Mouse (Mus musculus): ENCODE measurements at regions not wholly inside any gene's neighbourhood (a gene's known extent, or its start where the extent isn't known, plus 50 kb on each side); places are given as distances from the start of the nearest gene placed in this dataset.

DNA sequence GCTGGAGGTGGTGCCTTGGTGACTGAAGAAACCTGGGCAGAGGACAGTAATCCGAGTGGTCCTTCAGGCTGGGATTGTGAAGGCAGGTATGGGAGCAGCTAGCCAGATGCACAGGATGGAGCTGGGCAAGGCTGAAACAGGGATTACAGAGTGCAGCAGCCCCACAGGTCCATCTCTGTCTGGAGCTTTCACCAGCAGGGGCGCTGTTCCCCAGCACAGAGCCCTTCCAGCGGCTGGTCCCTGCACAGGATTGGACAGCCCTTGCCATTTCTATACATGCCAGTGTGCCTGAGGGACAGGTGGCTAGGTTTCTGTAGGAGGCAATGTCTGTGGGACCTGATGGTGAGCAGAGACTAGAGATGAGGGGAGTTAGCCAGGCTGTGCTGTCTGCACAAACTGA is 428.3 kb downstream of the Ptpru start:
- peak; percentile 85 for TF ChIP-seq CTCF (IDR thresholded peaks at IDR 0.05; ENCODE audit: low read depth)
- ATAC-seq (replicated peaks; ENCODE audit: low FRiP score, low read depth): no peak
- Histone ChIP-seq H3K4me2 (ENCODE audit: low read length) (no peak overlapping the region), H3K27ac (no peak overlapping the region), H3K36me3 (ENCODE audit: insufficient read depth, low read length) (no peaks in the 10 kb centered on the region), H3K9me3 (replicated peaks; ENCODE audit: low read length) (no peaks in the 10 kb centered on the region), H3K9ac (ENCODE audit: low read depth, low read length) (no peak overlapping the region), H3K4me1 (replicated peaks; ENCODE audit: insufficient read depth, low read length) (0 out of 2 replicates have a peak, but pooled peaks cover 3% of the 10 kb centered on the region), H3K27me3 (ENCODE audit: insufficient read depth, low read length) (no peaks in the 10 kb centered on the region), H3K4me3 (replicated peaks; ENCODE audit: low read depth, low read length) (no peak overlapping the region)
- 39% methylated on average over 3 of the region's 3 CpGs for WGBS
- DNase-seq (ENCODE audit: low spot score): peak; percentile 56

GRCm38 (mm10) chr4:131411936-131412335 is 426.2 kb downstream of the Ptpru start:
- Histone ChIP-seq H3K4me3 (replicated peaks; ENCODE audit: low read depth, low read length) (no peak overlapping the region), H3K9me3 (replicated peaks; ENCODE audit: low read length) (no peaks in the 10 kb centered on the region), H3K36me3 (ENCODE audit: insufficient read depth, low read length) (no peaks in the 10 kb centered on the region), H3K4me1 (replicated peaks; ENCODE audit: insufficient read depth, low read length) (0 out of 2 replicates have a peak, but pooled peaks cover 3% of the 10 kb centered on the region), H3K27ac (no peak overlapping the region), H3K9ac (ENCODE audit: low read depth, low read length) (no peak overlapping the region), H3K27me3 (ENCODE audit: insufficient read depth, low read length) (no peaks in the 10 kb centered on the region), H3K4me2 (ENCODE audit: low read length) (no peak overlapping the region)
- TF ChIP-seq CTCF (IDR thresholded peaks at IDR 0.05; ENCODE audit: low read depth): no peak
- 51% methylated on average over 4 of the region's 4 CpGs for WGBS
- no peak for DNase-seq (ENCODE audit: low spot score)
- no peak for ATAC-seq (replicated peaks; ENCODE audit: low FRiP score, low read depth)

GRCm38 (mm10) chr4:131413380-131413779 is 424.7 kb downstream of the Ptpru start:
- H3K4me2 ChIP-seq (ENCODE audit: low read length): no peak overlapping the region
- no peaks in the 10 kb centered on the region for H3K27me3 ChIP-seq (ENCODE audit: insufficient read depth, low read length)
- WGBS: 72% methylated on average over 6 of the region's 6 CpGs
- DNase-seq (ENCODE audit: low spot score): no peak
- H3K9me3 ChIP-seq (replicated peaks; ENCODE audit: low read length): no peaks in the 10 kb centered on the region
- no peak for ATAC-seq (replicated peaks; ENCODE audit: low FRiP score, low read depth)
- no peak for TF ChIP-seq CTCF (IDR thresholded peaks at IDR 0.05; ENCODE audit: low read depth)
- no peak overlapping the region for H3K27ac ChIP-seq
- no peaks in the 10 kb centered on the region for H3K36me3 ChIP-seq (ENCODE audit: insufficient read depth, low read length)
- no peak overlapping the region for H3K4me3 ChIP-seq (replicated peaks; ENCODE audit: low read depth, low read length)
- H3K9ac ChIP-seq (ENCODE audit: low read depth, low read length): no peak overlapping the region
- H3K4me1 ChIP-seq (replicated peaks; ENCODE audit: insufficient read depth, low read length): no peaks in the 10 kb centered on the region

- H3K27me3 ChIP-seq (ENCODE audit: insufficient read depth, low read length): no peaks in the 10 kb centered on the region
- H3K4me1 ChIP-seq (replicated peaks; ENCODE audit: insufficient read depth, low read length): no peaks in the 10 kb centered on the region
- no peaks in the 10 kb centered on the region for H3K36me3 ChIP-seq (ENCODE audit: insufficient read depth, low read length)
- no peak overlapping the region for H3K27ac ChIP-seq
- DNase-seq (ENCODE audit: low spot score) (no peak), ATAC-seq (replicated peaks; ENCODE audit: low FRiP score, low read depth) (no peak)
- TF ChIP-seq CTCF (IDR thresholded peaks at IDR 0.05; ENCODE audit: low read depth): no peak
- no peaks in the 10 kb centered on the region for H3K9me3 ChIP-seq (replicated peaks; ENCODE audit: low read length)
- H3K4me3 ChIP-seq (replicated peaks; ENCODE audit: low read depth, low read length): no peak overlapping the region
- no peak overlapping the region for H3K9ac ChIP-seq (ENCODE audit: low read depth, low read length)
- no peak overlapping the region for H3K4me2 ChIP-seq (ENCODE audit: low read length)
- WGBS: 72% methylated on average over 5 of the region's 5 CpGs
These were observed 422.6 kb downstream of the Ptpru start for GRCm38 (mm10) chr4:131415453-131415852.

DNA sequence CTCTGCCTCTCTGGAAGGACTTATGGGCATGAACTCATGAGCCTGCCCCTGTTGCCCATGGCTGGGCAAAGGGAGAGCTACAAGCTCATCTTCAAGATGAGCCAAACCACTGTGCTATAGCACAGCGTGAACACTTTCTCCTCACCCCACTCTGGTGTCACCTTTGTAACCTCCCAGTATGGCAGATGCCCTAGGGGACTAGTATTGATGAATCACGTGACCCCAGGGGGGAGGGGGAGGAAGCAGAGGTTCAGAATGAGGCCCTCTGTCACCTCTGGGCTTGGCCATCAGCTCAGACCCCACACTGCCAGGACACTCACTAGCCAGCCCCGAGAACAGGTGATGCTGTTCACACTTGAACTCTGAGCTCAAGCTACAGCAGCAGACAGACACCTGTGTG is 421.9 kb downstream of the Ptpru start:
- Histone ChIP-seq H3K4me1 (replicated peaks; ENCODE audit: insufficient read depth, low read length) (no peaks in the 10 kb centered on the region), H3K36me3 (ENCODE audit: insufficient read depth, low read length) (no peaks in the 10 kb centered on the region), H3K9me3 (replicated peaks; ENCODE audit: low read length) (no peaks in the 10 kb centered on the region), H3K4me3 (replicated peaks; ENCODE audit: low read depth, low read length) (no peak overlapping the region), H3K27me3 (ENCODE audit: insufficient read depth, low read length) (no peaks in the 10 kb centered on the region), H3K9ac (ENCODE audit: low read depth, low read length) (no peak overlapping the region), H3K4me2 (ENCODE audit: low read length) (no peak overlapping the region), H3K27ac (no peak overlapping the region)
- DNase-seq (ENCODE audit: low spot score): no peak
- no peak for TF ChIP-seq CTCF (IDR thresholded peaks at IDR 0.05; ENCODE audit: low read depth)
- no peak for ATAC-seq (replicated peaks; ENCODE audit: low FRiP score, low read depth)
- WGBS: 35% methylated on average over 3 of the region's 3 CpGs

DNA sequence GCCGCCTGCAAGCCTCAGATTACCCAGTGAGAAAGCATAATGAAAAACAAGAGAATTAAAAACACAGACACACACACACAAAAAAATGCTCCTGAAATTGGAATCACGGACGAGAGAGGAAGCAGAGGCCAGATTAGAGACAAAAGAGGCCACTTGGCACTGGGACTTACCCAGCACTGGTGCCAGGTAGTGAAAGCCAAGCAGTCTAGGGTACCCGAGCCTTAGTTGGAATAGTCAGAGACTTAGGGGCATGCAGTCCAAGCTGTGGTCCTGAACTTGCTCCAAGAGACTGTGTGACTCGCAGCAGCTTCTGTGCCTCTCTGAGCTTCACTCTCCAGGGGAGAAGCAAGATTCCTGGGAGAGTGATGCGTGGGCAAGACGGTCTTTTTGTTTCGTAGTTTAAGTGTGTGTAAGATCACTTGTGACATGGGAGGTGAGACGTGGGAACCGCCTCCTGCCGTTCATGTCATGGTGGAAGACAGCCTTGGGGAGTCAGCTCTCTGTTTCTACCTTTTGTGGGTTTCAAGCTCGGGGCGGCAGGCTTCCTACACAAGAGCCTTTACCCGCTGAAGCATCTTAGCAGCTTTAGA is 420.8 kb downstream of the Ptpru start:
- ATAC-seq (replicated peaks; ENCODE audit: low FRiP score, low read depth) (no peak), DNase-seq (ENCODE audit: low spot score) (no peak)
- no peaks in the 10 kb centered on the region for H3K9me3 ChIP-seq (replicated peaks; ENCODE audit: low read length)
- no peak for TF ChIP-seq CTCF (IDR thresholded peaks at IDR 0.05; ENCODE audit: low read depth)
- no peaks in the 10 kb centered on the region for H3K27me3 ChIP-seq (ENCODE audit: insufficient read depth, low read length)
- H3K4me1 ChIP-seq (replicated peaks; ENCODE audit: insufficient read depth, low read length): no peaks in the 10 kb centered on the region
- 73% methylated on average over 14 of the region's 14 CpGs for WGBS
- H3K27ac ChIP-seq: no peak overlapping the region
- H3K4me3 ChIP-seq (replicated peaks; ENCODE audit: low read depth, low read length): no peak overlapping the region
- no peak overlapping the region for H3K4me2 ChIP-seq (ENCODE audit: low read length)
- no peaks in the 10 kb centered on the region for H3K36me3 ChIP-seq (ENCODE audit: insufficient read depth, low read length)
- no peak overlapping the region for H3K9ac ChIP-seq (ENCODE audit: low read depth, low read length)

DNA sequence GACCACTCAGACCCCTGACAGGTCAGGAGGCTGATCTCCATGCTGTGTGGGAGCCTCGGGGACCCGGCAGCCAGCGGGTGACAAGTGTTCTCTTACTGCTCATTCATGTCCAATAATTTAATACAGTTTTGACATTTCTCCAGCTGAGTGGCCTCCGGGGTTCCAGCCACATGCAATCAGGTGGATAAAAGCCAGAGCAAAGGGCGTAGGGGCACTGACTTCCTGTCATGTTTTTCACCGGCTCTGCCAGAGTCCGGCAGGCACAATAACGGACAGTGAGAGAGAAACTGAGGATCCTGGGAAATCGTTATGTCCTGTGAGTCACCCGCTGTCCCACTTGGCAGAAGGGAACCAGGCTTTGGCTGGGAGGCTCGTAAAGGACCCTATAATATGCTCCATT is 412.8 kb downstream of the Ptpru start:
- no peak for TF ChIP-seq CTCF (IDR thresholded peaks at IDR 0.05; ENCODE audit: low read depth)
- DNase-seq (ENCODE audit: low spot score): no peak
- WGBS: 39% methylated on average over 11 of the region's 11 CpGs
- Histone ChIP-seq H3K4me1 (replicated peaks; ENCODE audit: insufficient read depth, low read length) (no peaks in the 10 kb centered on the region), H3K9ac (ENCODE audit: low read depth, low read length) (no peak overlapping the region), H3K27ac (no peak overlapping the region), H3K4me2 (ENCODE audit: low read length) (no peak overlapping the region), H3K9me3 (replicated peaks; ENCODE audit: low read length) (no peaks in the 10 kb centered on the region), H3K36me3 (ENCODE audit: insufficient read depth, low read length) (no peaks in the 10 kb centered on the region), H3K27me3 (ENCODE audit: insufficient read depth, low read length) (no peaks in the 10 kb centered on the region), H3K4me3 (replicated peaks; ENCODE audit: low read depth, low read length) (no peak overlapping the region)
- ATAC-seq (replicated peaks; ENCODE audit: low FRiP score, low read depth): no peak
